Mouse (Mus musculus) liver, adult 2 months (tissue): Measurements from ENCODE around the gene Ankrd28.

ENCODE experiments used
- CTCF ChIP-seq: fragments of 200-500 bp; IDR thresholded peaks from 2 replicates; pipeline ENCODE4 v1.5.1; 2011; ENCODE audit warnings: low read depth, low read length, control low read depth
- POLR2A ChIP-seq: fragments of 200-500 bp; IDR thresholded peaks from 2 replicates; pipeline ENCODE4 v1.6.1; 2011; ENCODE audit warnings: low read length, control low read depth; ENCODE audit not compliant: insufficient read depth; ENCODE audit errors: extremely low read depth

DNA sequence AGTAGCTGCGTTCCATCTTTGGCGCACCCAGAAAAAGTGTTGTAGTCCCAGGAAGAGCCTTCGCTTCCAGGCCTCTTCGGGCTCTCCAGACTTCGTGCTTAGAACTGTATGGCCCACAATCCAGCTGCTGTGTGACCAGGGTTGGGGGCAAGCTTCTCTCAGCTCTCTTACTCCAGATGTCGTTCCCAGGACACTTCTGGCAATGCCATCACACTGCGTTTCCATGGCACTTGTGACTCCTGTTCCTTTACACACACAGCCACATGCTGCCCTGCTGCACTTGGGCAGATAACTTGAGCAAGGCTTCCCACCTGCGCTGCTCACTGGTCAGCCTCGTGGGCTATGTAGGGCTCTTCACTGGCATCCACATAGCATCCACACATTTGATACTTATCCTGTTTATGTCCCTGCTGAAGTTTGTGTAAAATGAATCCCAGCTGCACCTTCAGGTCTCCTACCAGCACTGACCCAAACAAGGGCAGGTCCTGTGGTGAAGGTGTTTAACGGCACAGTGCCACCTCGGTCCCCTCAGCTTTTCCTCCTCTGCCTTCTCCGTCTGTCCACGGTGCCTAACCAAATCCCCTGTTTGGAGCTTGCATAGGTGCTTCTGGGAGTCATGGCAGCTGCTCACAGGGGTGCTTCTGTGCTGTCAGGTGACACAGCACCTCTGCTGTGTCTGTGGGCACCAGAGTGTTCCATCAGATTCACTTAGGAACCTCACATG lies 166.9 kb downstream of the Ankrd28 start:
- TF ChIP-seq CTCF = no peak
- TF ChIP-seq POLR2A = no peak
